8 mouse cellular contexts compared by ENCODE assay signal in genomic region chr15:59864746-59865499, GRCm38 (mm10).
DNase-seq lines count a peak whose midpoint lies in the region; ATAC-seq and TF ChIP-seq lines count a peak whose summit lies in the region.

No protein-coding gene starts in this region.

- no peaks in the 10 kb centered on the region for H3K4me1 ChIP-seq in lung, embryonic 16.5 days (replicated peaks; ENCODE audit: control insufficient read depth, insufficient read depth, low read length)
- 0 out of 2 replicates have a peak, but pooled peaks cover 2% of the 10 kb centered on the region for H3K4me1 ChIP-seq in small intestine, adult 2 months (ENCODE audit: control insufficient read depth, insufficient read depth, insufficient read length, low read length)

- no peak for ATAC-seq in lung, embryonic 16.5 days (ENCODE audit: low read depth)

- peak; percentile 74; the same call in 1 of the 2 replicates for TF ChIP-seq CTCF in small intestine, adult 2 months (IDR thresholded peaks at IDR 0.05; ENCODE audit: extremely low read depth, insufficient read length, insufficient replicate concordance, low read depth, low read length)

- 39% methylated on average over 18 of the region's 18 CpGs for WGBS in lung, embryonic 16.5 days
- WGBS in small intestine, adult 2 months: 46% methylated on average over 18 of the region's 18 CpGs

- no peak overlapping the region for H3K27ac ChIP-seq in lung, embryonic 16.5 days (ENCODE audit: low read length)
- H3K27ac ChIP-seq in small intestine, adult 2 months (ENCODE audit: insufficient read depth, low read depth, low read length): no peak overlapping the region

- DNase-seq in cerebellum, postnatal 10 days: peak; percentile 43 to 69
- no peak for DNase-seq in cerebellum, adult 11 months
- peak; percentile 48 for DNase-seq in A20 (ENCODE audit: low read depth, low spot score)
- DNase-seq in embryo, embryonic 10.5 days (ENCODE audit: low spot score): peak; percentile 81
- peak; percentile 15 to 30 for DNase-seq in heart, postnatal 10 days
- no peak for DNase-seq in left cerebral cortex, postnatal 25 days (ENCODE audit: low spot score in 2 of 2)

- no peak for TF ChIP-seq POLR2A in small intestine, adult 2 months (IDR thresholded peaks at IDR 0.05; ENCODE audit: low read depth, low read length)

- intact Hi-C loops in heart, postnatal 10 days (cut with DNase I): loop anchor here (1.0 kb wide), 1 partner anchor 476 kb away; no protein-coding TSS in a partner anchor
- intact Hi-C loops in left cerebral cortex, postnatal 25 days (cut with DNase I): loop anchor here (2.0 kb wide), 1 partner anchor 476 kb away; no protein-coding TSS in a partner anchor

- H3K4me2 ChIP-seq in lung, embryonic 16.5 days (ENCODE audit: low read depth, low read length): peak overlapping the region; percentile 17; the same call in 1 of the 2 replicates

- H3K9ac ChIP-seq in lung, embryonic 16.5 days (ENCODE audit: low read length): no peak overlapping the region

- no peaks in the 10 kb centered on the region for H3K27me3 ChIP-seq in lung, embryonic 16.5 days (ENCODE audit: control insufficient read depth, insufficient read depth, low read depth, low read length)
- no peaks in the 10 kb centered on the region for H3K27me3 ChIP-seq in small intestine, adult 2 months (ENCODE audit: control insufficient read depth, insufficient read depth, low read length)

- no peak overlapping the region for H3K4me3 ChIP-seq in lung, embryonic 16.5 days (ENCODE audit: low read length)
- no peak overlapping the region for H3K4me3 ChIP-seq in small intestine, adult 2 months (ENCODE audit: low read depth, low read length)

- H3K9me3 ChIP-seq in lung, embryonic 16.5 days (ENCODE audit: control insufficient read depth, low read length): no peaks in the 10 kb centered on the region

- H3K36me3 ChIP-seq in lung, embryonic 16.5 days (ENCODE audit: control insufficient read depth, insufficient read depth, low read length): no peaks in the 10 kb centered on the region
- no peaks in the 10 kb centered on the region for H3K36me3 ChIP-seq in small intestine, adult 2 months (ENCODE audit: control insufficient read depth, insufficient read depth, low read length)

Comparison
In these comparisons a context has a peak if more than half of its experiments do, and no peak if none do; other contexts are left out.
1. DNase-seq: peak in cerebellum, postnatal 10 days (2 of 2), A20 (single experiment), embryo, embryonic 10.5 days (single experiment) and heart, postnatal 10 days (2 of 2); none in cerebellum, adult 11 months (single experiment) and left cerebral cortex, postnatal 25 days (0 of 2).